Mouse (Mus musculus): Measurements from ENCODE around the gene Dll3.

DNA sequence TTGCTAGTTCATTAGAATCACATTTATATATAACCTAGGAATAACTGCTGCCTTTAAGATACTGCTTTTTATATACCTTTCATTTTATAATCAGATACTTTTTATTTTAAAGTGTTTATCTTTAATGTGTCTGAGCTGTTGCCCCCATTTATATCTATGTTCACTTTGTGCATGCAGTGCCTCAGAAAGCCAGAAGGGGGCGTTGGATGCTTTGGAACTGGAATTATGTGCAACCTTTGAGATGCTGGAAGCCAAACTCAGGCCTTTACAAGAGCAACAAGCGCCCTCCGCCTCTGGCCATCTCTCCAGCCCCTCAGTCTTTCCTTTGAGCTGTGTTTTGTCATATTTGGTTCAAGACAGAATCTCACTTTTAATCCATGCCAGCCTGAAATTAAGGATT, 30.3 kb downstream of the Dll3 start:
- TF ChIP-seq POLR2A (IDR thresholded peaks at IDR 0.05; ENCODE audit: extremely low read depth, insufficient read depth, low read length) (no peak), CTCF (IDR thresholded peaks at IDR 0.05; ENCODE audit: extremely low read depth, insufficient read depth, low read length) (0 out of 2 replicates have a peak, but pooled peaks have one; percentile 3)

Data from cortical plate, adult 2 months (tissue).